Mouse (Mus musculus) heart, embryonic 12.5 days (tissue): ENCODE measurements around the gene Gm29776. TPM values are rescaled to one million over a fixed set of nuclear protein-coding genes. Genes with fewer than 3 reads are reported as not detected.

Experiments
- ATAC-seq: fragments of 200-750 bp; cut with Nextera tagmentation; 2 replicates; pipeline ENCODE4 v1.8.0; 2017; ENCODE audit warnings: moderate TSS enrichment, moderate library complexity; ENCODE audit not compliant: insufficient number of reproducible peaks, low FRiP score
- H3K27ac ChIP-seq: fragments of 300-500 bp; sonication (generic); 2 replicates; pipeline ENCODE4 v1.5.1; 2016; ENCODE audit warnings: mild to moderate bottlenecking, moderate library complexity; ENCODE audit not compliant: poor library complexity, severe bottlenecking
- H3K27me3 ChIP-seq: fragments of 300-500 bp; sonication (generic); replicated peaks from 2 replicates; pipeline ENCODE4 v1.6.1; 2016; ENCODE audit warnings: mild to moderate bottlenecking, moderate library complexity
- H3K36me3 ChIP-seq: fragments of 300-500 bp; sonication (generic); 2 replicates; pipeline ENCODE4 v1.6.1; 2016; ENCODE audit warnings: mild to moderate bottlenecking, moderate library complexity
- H3K4me1 ChIP-seq: fragments of 300-500 bp; sonication (generic); replicated peaks from 2 replicates; pipeline ENCODE4 v1.6.1; 2016; ENCODE audit warnings: mild to moderate bottlenecking
- H3K4me2 ChIP-seq: fragments of 300-500 bp; sonication (generic); 2 replicates; pipeline ENCODE4 v1.6.1; 2016; ENCODE audit warnings: mild to moderate bottlenecking, moderate library complexity
- H3K4me3 ChIP-seq: fragments of 300-500 bp; sonication (generic); 2 replicates; pipeline ENCODE4 v1.5.1; 2016; ENCODE audit warnings: mild to moderate bottlenecking
- H3K9ac ChIP-seq: fragments of 300-500 bp; sonication (generic); 2 replicates; pipeline ENCODE4 v1.6.1; 2016; ENCODE audit warnings: mild to moderate bottlenecking, moderate library complexity
- H3K9me3 ChIP-seq: fragments of 300-500 bp; sonication (generic); replicated peaks from 2 replicates; pipeline ENCODE4 v1.6.1; 2016; ENCODE audit warnings: mild to moderate bottlenecking, moderate library complexity
- WGBS: fragments of 180-500 bp; shearing (Covaris S2); methylation state at CpG from one replicate; pipeline ENCODE4 v1.1.7; 2016; 5-methylcytosine and 5-hydroxymethylcytosine counted together
- polyA plus RNA-seq: library from polyadenylated mRNA; unstranded; fragments of >200 nt; fragmentation: Nextera tagmentation; extraction: Ambion mirVana; gene quantifications from 2 replicates; pipeline ENCODE4 v1.2.1, GENCODE M21; 2016

Gene Gm29776
- polyA plus RNA-seq, 1 experiment from 2014 or later: 0.28 TPM

- Histone ChIP-seq H3K4me2 (no peak overlapping the region), H3K27ac (no peak overlapping the region), H3K9ac (no peak overlapping the region), H3K9me3 (no peaks in the 10 kb centered on the region), H3K27me3 (0 out of 2 replicates have a peak, but pooled peaks cover 4% of the 10 kb centered on the region), H3K4me3 (no peak overlapping the region), H3K36me3 (no peaks in the 10 kb centered on the region), H3K4me1 (peaks cover 7% of the 10 kb centered on the region)
- WGBS: 70% methylated on average over 13 of the region's 13 CpGs
- no peak for ATAC-seq
Measured at GRCm38 (mm10) chr14:54728823-54729653, 30.4 kb upstream of the Gm29776 start.

- Histone ChIP-seq H3K27me3 (0 out of 2 replicates have a peak, but pooled peaks cover 6% of the 10 kb centered on the region), H3K9ac (no peak overlapping the region), H3K4me1 (no peaks in the 10 kb centered on the region), H3K4me3 (no peak overlapping the region), H3K36me3 (no peaks in the 10 kb centered on the region), H3K27ac (no peak overlapping the region), H3K9me3 (no peaks in the 10 kb centered on the region), H3K4me2 (no peak overlapping the region)
- ATAC-seq: no peak
- 64% methylated on average over 5 of the region's 5 CpGs for WGBS
Measured at GRCm38 (mm10) chr14:54727565-54727964, 28.9 kb upstream of the Gm29776 start.

- no peak overlapping the region for H3K4me2 ChIP-seq
- no peaks in the 10 kb centered on the region for H3K9me3 ChIP-seq
- H3K4me3 ChIP-seq: no peak overlapping the region
- H3K27me3 ChIP-seq: 0 out of 2 replicates have a peak, but pooled peaks cover 3% of the 10 kb centered on the region
- H3K36me3 ChIP-seq: no peaks in the 10 kb centered on the region
- H3K4me1 ChIP-seq: no peaks in the 10 kb centered on the region
- ATAC-seq: no peak
- H3K9ac ChIP-seq: no peak overlapping the region
- H3K27ac ChIP-seq: no peak overlapping the region
- WGBS: 56% methylated on average over 6 of the region's 6 CpGs
Measured at GRCm38 (mm10) chr14:54724049-54724448, 25.4 kb upstream of the Gm29776 start.

DNA sequence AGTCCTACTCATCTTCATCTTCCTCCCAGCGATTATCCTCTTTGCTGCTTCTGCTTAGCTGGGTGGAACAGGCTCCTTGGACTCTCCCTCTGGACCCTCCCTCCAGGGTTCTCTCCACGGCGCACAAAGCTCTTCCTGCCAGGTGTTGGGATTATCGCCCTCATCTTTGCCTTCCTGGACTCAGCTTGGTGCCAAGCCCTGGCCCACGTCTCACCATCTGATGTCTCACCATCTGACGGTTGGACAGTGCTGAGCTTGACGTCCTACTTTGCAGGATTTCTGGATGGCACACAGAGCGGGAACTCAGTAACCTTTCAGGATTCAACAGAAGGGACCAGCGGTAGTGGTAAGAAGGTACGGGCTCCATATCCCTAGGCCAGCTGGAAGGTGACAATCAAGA is 23.1 kb upstream of the Gm29776 start:
- Histone ChIP-seq H3K9ac (no peak overlapping the region), H3K4me2 (no peak overlapping the region), H3K9me3 (no peaks in the 10 kb centered on the region), H3K4me3 (no peak overlapping the region), H3K27ac (no peak overlapping the region), H3K36me3 (no peaks in the 10 kb centered on the region), H3K27me3 (0 out of 2 replicates have a peak, but pooled peaks cover 3% of the 10 kb centered on the region), H3K4me1 (no peaks in the 10 kb centered on the region)
- 79% methylated on average over 10 of the region's 10 CpGs for WGBS
- ATAC-seq: no peak

- WGBS: 82% methylated on average over 7 of the region's 7 CpGs
- ATAC-seq: no peak
Measured at GRCm38 (mm10) chr14:54720654-54721350, 22.2 kb upstream of the Gm29776 start.

DNA sequence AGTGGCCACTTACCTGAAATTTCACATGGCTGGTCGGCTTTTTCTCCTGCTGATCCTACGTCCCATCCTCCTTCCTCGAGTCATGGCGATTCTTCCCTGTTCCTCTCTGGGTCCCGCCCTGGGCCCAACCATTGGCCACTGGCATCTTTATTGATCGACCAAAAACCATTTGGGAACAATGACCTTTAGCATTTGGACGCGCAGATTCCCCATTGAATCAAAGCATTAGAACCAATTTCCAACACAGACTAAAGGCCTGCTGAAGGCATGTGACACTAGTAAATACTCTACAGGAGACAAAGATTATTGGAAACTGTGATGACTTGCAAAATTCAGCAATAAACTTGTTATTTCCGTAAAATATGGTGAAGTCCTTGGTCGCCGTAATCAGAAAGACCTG is 21.4 kb upstream of the Gm29776 start:
- Histone ChIP-seq H3K4me2 (no peak overlapping the region), H3K9me3 (no peaks in the 10 kb centered on the region), H3K27me3 (0 out of 2 replicates have a peak, but pooled peaks cover 3% of the 10 kb centered on the region), H3K9ac (no peak overlapping the region), H3K4me3 (no peak overlapping the region), H3K27ac (no peak overlapping the region), H3K36me3 (no peaks in the 10 kb centered on the region), H3K4me1 (peaks cover under 1% of the 10 kb centered on the region)
- WGBS: 83% methylated on average over 11 of the region's 11 CpGs
- no peak for ATAC-seq

More at GRCm38 (mm10) chr14:54720654-54721350, 22.2 kb upstream of the Gm29776 start:
- Histone ChIP-seq H3K4me1 (no peaks in the 10 kb centered on the region), H3K27me3 (0 out of 2 replicates have a peak, but pooled peaks cover 3% of the 10 kb centered on the region), H3K4me2 (no peak overlapping the region), H3K9me3 (no peaks in the 10 kb centered on the region), H3K27ac (no peak overlapping the region), H3K4me3 (no peak overlapping the region), H3K9ac (no peak overlapping the region), H3K36me3 (no peaks in the 10 kb centered on the region)

GRCm38 (mm10) chr14:54715402-54715801 is 16.8 kb upstream of the Gm29776 start:
- 51% methylated on average over 1 of the region's 1 CpGs for WGBS
- Histone ChIP-seq H3K36me3 (no peaks in the 10 kb centered on the region), H3K4me1 (peaks cover 10% of the 10 kb centered on the region), H3K4me3 (no peak overlapping the region), H3K9me3 (no peaks in the 10 kb centered on the region), H3K27ac (no peak overlapping the region), H3K4me2 (peak overlapping the region; percentile 68), H3K27me3 (peaks cover 10% of the 10 kb centered on the region; the same call in 1 of the 2 replicates), H3K9ac (no peak overlapping the region)
- ATAC-seq: no peak

DNA sequence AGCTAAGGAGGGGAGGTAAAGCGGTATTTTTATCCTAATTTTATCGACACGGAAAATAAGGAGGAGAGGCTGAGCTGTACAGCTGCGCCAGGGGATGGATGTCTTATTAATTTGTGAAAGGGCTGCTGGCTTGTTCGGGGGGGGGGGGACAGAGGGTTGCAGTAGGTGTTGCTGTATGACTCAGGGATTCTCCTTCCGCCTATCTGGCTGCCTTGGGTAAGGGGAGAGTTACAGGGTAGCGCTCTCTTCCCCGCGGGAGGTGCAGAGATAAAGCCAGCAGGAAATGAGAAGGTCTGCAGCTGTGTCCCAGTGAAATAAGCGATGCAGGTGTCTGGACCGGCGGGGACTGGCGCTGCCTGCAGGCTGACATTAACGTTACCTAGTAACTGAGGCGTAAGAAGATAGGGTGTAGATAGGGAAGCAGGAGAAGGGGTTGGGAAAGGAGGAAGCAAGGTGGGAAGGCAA is 16.0 kb upstream of the Gm29776 start:
- peak; percentile 22; the same call in 1 of the 2 replicates for ATAC-seq
- Histone ChIP-seq H3K4me2 (peak overlapping the region; percentile 68), H3K27ac (no peak overlapping the region), H3K4me1 (peaks cover 10% of the 10 kb centered on the region), H3K36me3 (no peaks in the 10 kb centered on the region), H3K9me3 (no peaks in the 10 kb centered on the region), H3K9ac (peak overlapping the region; percentile 3; the same call in 1 of the 2 replicates), H3K27me3 (peaks cover 16% of the 10 kb centered on the region; the same call in 1 of the 2 replicates), H3K4me3 (peak overlapping the region; percentile 32)
- WGBS: 3% methylated on average over 15 of the region's 15 CpGs

DNA sequence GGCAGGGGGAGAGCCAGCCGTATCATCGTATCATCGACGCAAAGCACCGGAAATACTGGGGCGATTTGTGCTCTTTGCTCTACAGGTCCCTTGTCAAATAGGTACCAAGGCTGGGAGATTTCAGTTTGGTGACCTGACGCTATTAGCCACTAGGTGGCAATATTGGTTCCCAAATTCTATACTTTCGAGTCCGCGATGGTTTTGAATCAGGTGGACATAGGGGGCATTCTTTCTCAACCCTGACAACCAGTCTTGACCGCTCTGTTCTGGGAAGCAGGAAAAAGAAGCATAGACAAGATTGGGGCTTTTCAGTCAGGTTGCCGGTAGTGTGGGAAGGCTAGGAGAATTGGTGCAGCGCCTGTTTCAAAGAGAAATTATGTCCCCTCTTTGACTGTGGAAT is 15.5 kb upstream of the Gm29776 start:
- peaks cover 11% of the 10 kb centered on the region for H3K4me1 ChIP-seq
- WGBS: 1% methylated on average over 13 of the region's 13 CpGs
- no peaks in the 10 kb centered on the region for H3K36me3 ChIP-seq
- H3K27me3 ChIP-seq: peaks cover 16% of the 10 kb centered on the region; the same call in 1 of the 2 replicates
- H3K4me2 ChIP-seq: peak overlapping the region; percentile 68
- no peaks in the 10 kb centered on the region for H3K9me3 ChIP-seq
- peak overlapping the region; percentile 32 for H3K4me3 ChIP-seq
- 0 out of 2 replicates have a peak, but pooled peaks have one; percentile 26 for ATAC-seq
- no peak overlapping the region for H3K27ac ChIP-seq
- peak overlapping the region; percentile 3; the same call in 1 of the 2 replicates for H3K9ac ChIP-seq

- Histone ChIP-seq H3K9me3 (no peaks in the 10 kb centered on the region), H3K9ac (no peak overlapping the region), H3K27ac (no peak overlapping the region), H3K4me2 (no peak overlapping the region), H3K4me1 (peaks cover 15% of the 10 kb centered on the region), H3K27me3 (peaks cover 18% of the 10 kb centered on the region), H3K36me3 (no peaks in the 10 kb centered on the region), H3K4me3 (no peak overlapping the region)
- 57% methylated on average over 8 of the region's 8 CpGs for WGBS
- no peak for ATAC-seq
Measured at GRCm38 (mm10) chr14:54712861-54713260, 14.2 kb upstream of the Gm29776 start.

DNA sequence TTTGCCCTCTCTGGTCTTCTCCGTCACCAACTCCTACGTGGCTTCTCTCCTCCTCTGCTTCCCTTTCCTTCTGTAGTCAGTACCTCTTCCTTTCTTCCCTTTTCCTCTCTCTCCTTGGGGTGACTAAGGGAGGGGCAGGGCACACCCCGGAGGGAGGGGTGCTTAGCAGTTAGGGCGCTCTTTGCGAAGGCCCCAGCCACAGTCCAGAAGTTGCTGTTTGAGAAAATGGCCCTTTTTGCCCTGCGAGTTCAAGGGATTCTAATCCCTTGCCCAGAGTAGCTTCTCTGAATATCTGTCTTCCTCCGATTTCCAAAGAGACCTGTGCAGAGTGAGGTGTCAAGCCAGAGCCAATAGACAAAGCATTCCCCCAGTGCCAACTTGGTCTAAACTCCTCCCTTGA is 13.4 kb upstream of the Gm29776 start, which contains the start of gene Cebpe:
Cebpe (minus strand) TSS at position 101 of the 400 bp plus-strand sequence.
- Histone ChIP-seq H3K4me3 (no peak within 1 kb of the TSS), H3K27me3 (peaks cover 20% of the 10 kb centered on the region), H3K9ac (no peak within 1 kb of the TSS), H3K27ac (no peak within 1 kb of the TSS), H3K4me2 (no peak within 1 kb of the TSS), H3K4me1 (peaks cover 22% of the 10 kb centered on the region), H3K9me3 (no peaks in the 10 kb centered on the region), H3K36me3 (no peaks in the 10 kb centered on the region)
- ATAC-seq: no peak
- WGBS: 87% methylated on average over 7 of the region's 7 CpGs
